Mouse (Mus musculus) left cerebral cortex, postnatal 25 days (tissue): ENCODE measurements around the gene Igsf9b. TPM values are rescaled to one million over a fixed set of nuclear protein-coding genes. Genes with fewer than 3 reads are reported as not detected.

Source experiments
- total RNA-seq, 2 experiments: library from RNA; stranded (reverse); gene quantifications; 2 replicates each; pipeline ENCODE4 v1.2.3; 2021

Gene Igsf9b
- total RNA-seq, 2 experiments from 2014 or later, result 65.9 to 66.7 TPM

Other genes starting within 250 kb of the Igsf9b start
- 10 to 100 TPM; 30.7 to 33.4 TPM for gene Jam3, start 143.8 kb upstream of the Igsf9b start, total RNA-seq
- under 1 TPM in 1 of 2 experiments, not detected in 1; 0.96 TPM for gene Spata19, start 97.6 kb downstream of the Igsf9b start, total RNA-seq